Mouse (Mus musculus) spleen, adult 10 weeks (tissue): ENCODE results near the gene Cyp2d11. TPM values are rescaled to one million over a fixed set of nuclear protein-coding genes. Genes with fewer than 3 reads are reported as not detected.

Experiments
- polyA plus RNA-seq: library from polyadenylated mRNA; stranded (reverse); fragments of 350-450 nt; fragmentation: Illumina TruSeq; extraction: RNeasy Lipid Tissue Mini Kit (QIAGEN cat#74804); gene quantifications from one replicate; pipeline ENCODE4 v1.2.3, GENCODE M21; 2015; ENCODE audit warnings: low replicate concordance; ENCODE audit not compliant: insufficient read depth

Gene Cyp2d11
- polyA plus RNA-seq: not detected

DNA sequence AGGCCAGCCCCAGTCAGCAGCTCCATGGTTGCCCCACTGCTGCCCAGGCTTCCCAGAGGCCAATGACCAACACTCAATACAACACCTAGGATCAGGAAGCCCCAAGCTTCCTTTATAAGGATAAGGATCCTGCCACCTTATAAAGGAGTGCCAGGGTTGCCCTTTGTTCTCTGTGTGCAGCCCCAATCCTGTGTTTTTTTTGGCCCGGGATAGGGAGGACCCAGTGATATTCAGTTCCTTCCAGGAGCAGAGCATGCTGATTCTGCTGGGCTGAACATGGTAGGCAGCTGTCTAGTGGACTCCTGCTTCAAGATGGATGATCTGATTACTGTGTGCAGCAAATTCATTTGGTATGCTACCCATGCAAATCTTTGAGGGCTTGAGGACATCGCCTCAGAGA lies at the start of gene Cyp2d11:
TSS of gene Cyp2d11 (minus strand) at position 101 of the 400 bp plus-strand sequence.

GRCm38 (mm10) chr15:82433137-82433536 lies 39.3 kb upstream of the Cyp2d11 start, which contains the start of gene Cyp2d9:
Gene Cyp2d9 (plus strand): TSS chr15:82433437.

DNA sequence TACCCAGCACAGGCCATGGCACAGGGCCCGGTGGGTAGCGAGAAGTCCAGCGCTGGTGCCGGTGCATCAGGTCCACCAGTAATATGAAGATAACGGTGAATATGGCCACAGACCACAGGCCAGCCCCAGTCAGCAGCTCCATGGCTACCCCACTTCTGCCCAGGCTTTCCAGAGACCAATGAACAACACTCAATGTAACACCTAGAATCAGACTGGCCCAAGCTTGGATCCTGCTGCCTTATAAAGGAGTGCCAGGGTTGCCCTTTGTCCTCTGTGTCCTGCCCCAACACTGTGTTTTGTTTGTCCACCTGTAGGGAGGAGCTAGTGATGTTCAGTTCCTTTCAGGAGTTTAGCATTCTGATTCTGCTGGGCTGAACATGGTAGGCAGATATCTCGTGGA lies 13.2 kb upstream of the Cyp2d11 start, which contains the start of gene Cyp2d10:
TSS of gene Cyp2d10 (minus strand) at position 215 of the 400 bp plus-strand sequence.

DNA sequence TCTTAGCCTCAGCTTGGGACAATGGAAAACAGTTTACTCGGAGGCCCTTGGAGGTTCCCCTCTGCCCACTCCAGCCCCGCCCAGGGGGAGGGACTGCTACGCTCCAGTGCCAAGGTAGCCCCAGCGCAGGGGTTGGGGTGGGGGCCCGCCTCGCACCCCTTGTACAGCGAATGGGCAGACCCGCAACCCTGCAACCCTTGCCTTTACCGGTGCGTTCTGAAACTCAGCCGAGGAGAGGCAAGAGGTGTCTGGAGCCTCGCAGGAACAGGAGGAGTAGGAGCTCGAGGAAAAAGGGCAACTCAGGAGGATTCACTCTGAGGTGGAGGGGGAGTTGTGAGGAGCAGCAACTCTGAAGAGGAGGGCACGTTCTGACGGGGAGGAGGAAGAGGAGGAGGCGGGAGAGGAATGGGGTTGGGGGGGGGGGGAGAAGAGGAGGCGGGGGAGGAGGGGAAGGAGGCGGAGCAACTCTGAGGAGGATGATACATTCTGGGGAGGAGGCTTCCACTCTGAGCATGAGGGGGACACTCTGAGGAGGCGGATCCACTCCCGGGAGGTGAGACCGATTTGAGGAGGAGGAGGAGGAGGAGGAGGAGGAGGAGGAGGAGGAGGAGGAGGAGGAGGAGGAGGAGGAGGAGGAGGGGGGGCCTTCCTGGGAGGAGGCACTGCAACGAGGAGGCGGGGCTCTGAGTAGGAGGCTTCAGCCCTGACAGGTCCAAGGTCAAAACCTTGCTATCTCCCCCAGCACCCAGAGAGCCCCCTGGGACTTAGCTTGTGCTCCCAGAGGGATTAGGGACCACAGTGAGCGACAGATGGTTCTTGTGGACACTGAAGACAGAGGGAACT lies 13.7 kb downstream of the Cyp2d11 start, which contains the start of gene Cyp2d22:
TSS of gene Cyp2d22 (minus strand) at position 390 of the 843 bp plus-strand sequence.

DNA sequence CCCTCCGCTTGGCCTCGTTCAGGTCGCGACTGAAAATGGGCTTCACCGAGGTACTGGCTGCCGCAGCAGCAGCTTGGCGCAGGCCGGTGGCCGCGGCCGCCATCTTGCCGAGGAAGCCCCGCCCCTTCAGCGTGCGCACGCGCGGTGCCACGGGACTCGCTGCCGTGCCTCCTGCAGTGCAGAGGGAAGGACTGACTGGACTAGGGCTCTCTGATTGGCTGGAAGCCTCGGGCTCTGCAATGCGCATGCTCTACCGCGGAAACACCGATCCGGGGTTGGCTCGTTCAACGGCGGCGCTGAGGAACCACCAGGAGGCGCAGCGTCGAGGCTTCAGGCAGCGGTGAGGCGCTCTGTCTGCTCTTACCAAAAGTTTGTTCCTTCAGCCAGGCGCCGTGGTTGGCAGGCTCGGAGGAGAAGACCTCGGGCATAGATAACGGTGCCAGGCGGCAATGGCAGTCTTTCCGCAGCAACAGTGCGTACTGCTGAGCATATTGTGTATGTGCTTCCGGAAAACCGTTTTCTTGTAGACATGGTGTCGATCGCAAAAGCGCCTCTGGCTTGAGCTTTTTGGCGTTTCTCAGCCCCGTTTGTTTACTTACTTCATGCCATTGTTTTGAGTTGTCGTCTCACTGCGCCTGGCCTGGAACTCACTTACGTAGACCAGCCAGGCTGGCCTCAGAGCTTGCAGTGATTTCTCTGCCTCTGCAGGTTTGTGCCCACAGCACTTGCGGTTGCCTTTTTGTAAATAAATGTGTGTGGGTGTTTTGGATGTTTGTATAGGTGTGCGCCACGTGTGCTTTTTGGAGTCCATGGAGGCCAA lies 39.5 kb downstream of the Cyp2d11 start, which contains the start of gene Ndufa6:
TSS of gene Ndufa6 (minus strand) at position 197 of the 820 bp plus-strand sequence.

Other genes with a start within 250 kb of the Cyp2d11 start
- gene Srebf2, start 246.8 kb downstream of the Cyp2d11 start, polyA plus RNA-seq: 50.6 TPM
- 0.11 TPM for gene Shisa8, start 181.2 kb downstream of the Cyp2d11 start, polyA plus RNA-seq
- 108 TPM for gene Tnfrsf13c, start 169.7 kb downstream of the Cyp2d11 start, polyA plus RNA-seq
- 4.6 TPM for gene Cenpm, start 149.3 kb downstream of the Cyp2d11 start, polyA plus RNA-seq
- gene 1500009C09Rik, start 141.6 kb downstream of the Cyp2d11 start, polyA plus RNA-seq: not detected
- 3.2 TPM for gene Sept3, start 119.1 kb downstream of the Cyp2d11 start, polyA plus RNA-seq
- gene Wbp2nl, start 95.1 kb downstream of the Cyp2d11 start, polyA plus RNA-seq: not detected
- 51.6 TPM for gene Naga, start 55.1 kb downstream of the Cyp2d11 start, polyA plus RNA-seq
- 4.0 TPM for gene Pheta2, start 55.1 kb downstream of the Cyp2d11 start, polyA plus RNA-seq
- gene Smdt1, start 55.1 kb downstream of the Cyp2d11 start, polyA plus RNA-seq: 64.5 TPM
- gene Ndufa6, start 39.7 kb downstream of the Cyp2d11 start, polyA plus RNA-seq: 263 TPM
- 10.1 TPM for gene Cyp2d22, start 13.8 kb downstream of the Cyp2d11 start, polyA plus RNA-seq
- not detected for gene Cyp2d10, start 13.2 kb upstream of the Cyp2d11 start, polyA plus RNA-seq
- gene Cyp2d9, start 39.4 kb upstream of the Cyp2d11 start, polyA plus RNA-seq: not detected
- gene Cyp2d12, start 161.1 kb upstream of the Cyp2d11 start, polyA plus RNA-seq: not detected
- gene Cyp2d34, start 226.9 kb upstream of the Cyp2d11 start, polyA plus RNA-seq: not detected